Mouse (Mus musculus): Measurements from ENCODE around the gene Clpb. TPM values are rescaled to one million over a fixed set of nuclear protein-coding genes. Genes with fewer than 3 reads are reported as not detected.

The Clpb gene
- polyA plus RNA-seq (2012; rRNA removed): 17.7 and 20.9 TPM in 2 replicates

GRCm38 (mm10) chr7:101663514-101664159 is at the start of gene Clpb:
Gene Clpb, plus strand, starts transcription at chr7:101663633.

GRCm38 (mm10) chr7:101817861-101818401 is 154.5 kb downstream of the Clpb start, which contains the start of gene Phox2a:
Gene Phox2a, plus strand, starts transcription at chr7:101818313.

GRCm38 (mm10) chr7:101837606-101838471 is 174.4 kb downstream of the Clpb start, which contains the start of gene Inppl1:
Gene Inppl1, minus strand, starts transcription at chr7:101838229.

Other genes with a start within 250 kb of the Clpb start
- 21.6 and 21.9 TPM in 2 replicates for gene Pde2a, start 241.9 kb upstream of the Clpb start, polyA plus RNA-seq (2012; rRNA removed)
- gene Art2b, start 78.0 kb upstream of the Clpb start, polyA plus RNA-seq (2012; rRNA removed): not detected in 2 replicates
- 0.79 and 3.1 TPM in 2 replicates for gene Phox2a, start 154.7 kb downstream of the Clpb start, polyA plus RNA-seq (2012; rRNA removed)
- 36.5 and 44.2 TPM in 2 replicates for gene Inppl1, start 174.6 kb downstream of the Clpb start, polyA plus RNA-seq (2012; rRNA removed)
- 4.2 and 4.7 TPM in 2 replicates for gene Folr2, start 193.6 kb downstream of the Clpb start, polyA plus RNA-seq (2012; rRNA removed)
- gene Anapc15, start 200.1 kb downstream of the Clpb start, polyA plus RNA-seq (2012; rRNA removed): 101 and 125 TPM in 2 replicates
- gene Folr1, start 207.2 kb downstream of the Clpb start, polyA plus RNA-seq (2012; rRNA removed): 15.2 and 17.3 TPM in 2 replicates
- 167 and 175 TPM in 2 replicates for gene Lamtor1, start 242.3 kb downstream of the Clpb start, polyA plus RNA-seq (2012; rRNA removed)
- 0.22 and 0.29 TPM in 2 replicates for gene Tomt, start 242.7 kb downstream of the Clpb start, polyA plus RNA-seq (2012; rRNA removed)

Data from central nervous system, embryonic 14 days (tissue).